Mouse (Mus musculus) erythroblast, embryonic 14.5 days (primary cell): Measurements from ENCODE around the gene Clmp. TPM values are rescaled to one million over a fixed set of nuclear protein-coding genes. Genes with fewer than 3 reads are reported as not detected.

Experiments
- H3K27me3 ChIP-seq: 2 replicates; pipeline ENCODE4 v1.6.1; 2012; ENCODE audit warnings: inconsistent platforms; ENCODE audit not compliant: control insufficient read depth
- H3K36me3 ChIP-seq: 2 replicates; pipeline ENCODE4 v1.6.1; 2012; ENCODE audit warnings: mild to moderate bottlenecking, inconsistent platforms; ENCODE audit not compliant: control insufficient read depth
- H3K4me1 ChIP-seq: 2 replicates; pipeline ENCODE4 v1.6.1; 2012; ENCODE audit warnings: inconsistent platforms; ENCODE audit not compliant: control insufficient read depth
- H3K4me3 ChIP-seq: replicated peaks from 2 replicates; pipeline ENCODE3; 2012; ENCODE audit warnings: moderate library complexity, mild to moderate bottlenecking, inconsistent platforms
- H3K9me3 ChIP-seq: 2 replicates; pipeline ENCODE4 v1.6.1; 2012; ENCODE audit warnings: low read length, inconsistent platforms, mixed read lengths; ENCODE audit not compliant: control insufficient read depth
- GATA1 ChIP-seq: IDR thresholded peaks from 2 replicates; pipeline ENCODE4 v1.6.1; 2012; ENCODE audit warnings: low read length, inconsistent platforms, mixed read lengths
- TAL1 ChIP-seq: IDR thresholded peaks from 3 replicates; pipeline ENCODE4 v1.6.1; 2012; ENCODE audit warnings: low read length, inconsistent platforms, mixed read lengths
- polyA plus RNA-seq: library from polyadenylated mRNA; stranded (reverse); fragments of >175 nt; gene quantifications from 2 replicates; pipeline ENCODE4 v1.2.3, GENCODE M21; 2012

Gene Clmp
- polyA plus RNA-seq, 1 experiment, result not detected

GRCm38 (mm10) chr9:40727140-40727823 lies 41.5 kb downstream of the Clmp start:
- no peak for TF ChIP-seq TAL1
- TF ChIP-seq GATA1, result no peak
- no peaks in the 10 kb centered on the region; the same call in 1 of the 2 replicates for H3K4me1 ChIP-seq
- peaks cover 15% of the 10 kb centered on the region for H3K27me3 ChIP-seq
- no peak overlapping the region for H3K4me3 ChIP-seq
- H3K9me3 ChIP-seq, result no peaks in the 10 kb centered on the region
- no peaks in the 10 kb centered on the region for H3K36me3 ChIP-seq

- TF ChIP-seq GATA1, result no peak
- TF ChIP-seq TAL1, result no peak
- Histone ChIP-seq H3K27me3 (peaks cover 15% of the 10 kb centered on the region), H3K4me3 (no peak overlapping the region), H3K9me3 (no peaks in the 10 kb centered on the region), H3K36me3 (no peaks in the 10 kb centered on the region), H3K4me1 (no peaks in the 10 kb centered on the region; the same call in 1 of the 2 replicates)
Observed at GRCm38 (mm10) chr9:40727824-40728495, 42.2 kb downstream of the Clmp start.

GRCm38 (mm10) chr9:40730302-40730700 lies 44.5 kb downstream of the Clmp start:
- TF ChIP-seq TAL1 (no peak), GATA1 (no peak)
- Histone ChIP-seq H3K4me3 (no peak overlapping the region), H3K4me1 (no peaks in the 10 kb centered on the region; the same call in 1 of the 2 replicates), H3K36me3 (no peaks in the 10 kb centered on the region), H3K9me3 (no peaks in the 10 kb centered on the region), H3K27me3 (peaks cover 15% of the 10 kb centered on the region)

GRCm38 (mm10) chr9:40730701-40731590 lies 45.2 kb downstream of the Clmp start:
- Histone ChIP-seq H3K4me1 (no peaks in the 10 kb centered on the region; the same call in 1 of the 2 replicates), H3K4me3 (peak overlapping the region; percentile 29), H3K36me3 (no peaks in the 10 kb centered on the region), H3K9me3 (no peaks in the 10 kb centered on the region), H3K27me3 (peaks cover 15% of the 10 kb centered on the region)
- no peak for TF ChIP-seq TAL1
- no peak for TF ChIP-seq GATA1

GRCm38 (mm10) chr9:40731591-40732048 lies 45.9 kb downstream of the Clmp start:
- no peaks in the 10 kb centered on the region for H3K36me3 ChIP-seq
- TF ChIP-seq TAL1 (no peak), GATA1 (no peak)
- H3K27me3 ChIP-seq, result peaks cover 15% of the 10 kb centered on the region
- no peaks in the 10 kb centered on the region; the same call in 1 of the 2 replicates for H3K4me1 ChIP-seq
- no peaks in the 10 kb centered on the region for H3K9me3 ChIP-seq
- no peak overlapping the region for H3K4me3 ChIP-seq

GRCm38 (mm10) chr9:40732302-40732701 lies 46.5 kb downstream of the Clmp start:
- no peak overlapping the region for H3K4me3 ChIP-seq
- H3K9me3 ChIP-seq, result no peaks in the 10 kb centered on the region
- TF ChIP-seq TAL1 (no peak), GATA1 (no peak)
- no peaks in the 10 kb centered on the region; the same call in 1 of the 2 replicates for H3K4me1 ChIP-seq
- H3K27me3 ChIP-seq, result peaks cover 15% of the 10 kb centered on the region
- H3K36me3 ChIP-seq, result no peaks in the 10 kb centered on the region

- no peak overlapping the region for H3K4me3 ChIP-seq
- TF ChIP-seq GATA1 (no peak), TAL1 (no peak)
- H3K9me3 ChIP-seq, result no peaks in the 10 kb centered on the region
- no peaks in the 10 kb centered on the region for H3K27me3 ChIP-seq
- H3K4me1 ChIP-seq, result no peaks in the 10 kb centered on the region
- no peaks in the 10 kb centered on the region for H3K36me3 ChIP-seq
Observed at GRCm38 (mm10) chr9:40737117-40737516, 51.4 kb downstream of the Clmp start.

- Histone ChIP-seq H3K27me3 (no peaks in the 10 kb centered on the region), H3K36me3 (no peaks in the 10 kb centered on the region), H3K4me3 (no peak overlapping the region), H3K4me1 (no peaks in the 10 kb centered on the region), H3K9me3 (no peaks in the 10 kb centered on the region)
- TF ChIP-seq GATA1, result no peak
- no peak for TF ChIP-seq TAL1
Observed at GRCm38 (mm10) chr9:40743525-40744034, 57.8 kb downstream of the Clmp start.
